Mouse (Mus musculus): ENCODE results near the gene Gm35549.

The Gm35549 gene

GRCm38 (mm10) chr9:122829826-122830380, 13.9 kb downstream of the Gm35549 start:
- no peak for DNase-seq (ENCODE audit: low read depth in 2 of 2, low spot score in 2 of 2)

GRCm38 (mm10) chr9:122826743-122827142, 17.1 kb downstream of the Gm35549 start:
- no peak for DNase-seq (ENCODE audit: low read depth in 2 of 2, low spot score in 2 of 2)

GRCm38 (mm10) chr9:122823374-122824017, 20.3 kb downstream of the Gm35549 start:
- DNase-seq (ENCODE audit: low read depth in 2 of 2, low spot score in 2 of 2): no peak

- DNase-seq (ENCODE audit: low read depth in 2 of 2, low spot score in 2 of 2): no peak
Measured at GRCm38 (mm10) chr9:122815239-122815851, 28.5 kb downstream of the Gm35549 start.

- DNase-seq (ENCODE audit: low read depth in 2 of 2, low spot score in 2 of 2): no peak
Measured at GRCm38 (mm10) chr9:122814775-122815174, 29.1 kb downstream of the Gm35549 start.

GRCm38 (mm10) chr9:122812386-122812785, 31.4 kb downstream of the Gm35549 start:
- DNase-seq (ENCODE audit: low read depth in 2 of 2, low spot score in 2 of 2): no peak

GRCm38 (mm10) chr9:122810212-122810611, 33.6 kb downstream of the Gm35549 start:
- no peak for DNase-seq (ENCODE audit: low read depth in 2 of 2, low spot score in 2 of 2)

GRCm38 (mm10) chr9:122807186-122807585, 36.6 kb downstream of the Gm35549 start:
- DNase-seq (ENCODE audit: low read depth in 2 of 2, low spot score in 2 of 2): no peak

GRCm38 (mm10) chr9:122805845-122806341, 37.9 kb downstream of the Gm35549 start:
- DNase-seq (ENCODE audit: low read depth in 2 of 2, low spot score in 2 of 2): no peak

GRCm38 (mm10) chr9:122805053-122805844, 38.6 kb downstream of the Gm35549 start, which contains the start of gene Tcaim:
Tcaim (plus strand) TSS chr9:122805539.
- DNase-seq (ENCODE audit: low read depth in 2 of 2, low spot score in 2 of 2): peak; percentile 81 to 88

- no peak for DNase-seq (ENCODE audit: low read depth in 2 of 2, low spot score in 2 of 2)
Measured at GRCm38 (mm10) chr9:122786534-122786933, 57.3 kb downstream of the Gm35549 start.

- DNase-seq (ENCODE audit: low read depth in 2 of 2, low spot score in 2 of 2): no peak
Measured at GRCm38 (mm10) chr9:122785231-122785630, 58.6 kb downstream of the Gm35549 start.

Measured in CD8-positive naive resting alpha-beta T cell, adult 2 months (primary cell).